Mouse (Mus musculus) liver, adult 2 months (tissue): ENCODE results near the gene Fry. TPM values are rescaled to one million over a fixed set of nuclear protein-coding genes. Genes with fewer than 3 reads are reported as not detected.

Experiments used
- DNase-seq: peaks from one replicate; pipeline ENCODE4 v3.0.0-alpha.2; 2011; ENCODE audit warnings: low read depth, low spot score; ENCODE audit errors: extremely low read depth
- H3K27ac ChIP-seq: fragments of 200-500 bp; replicated peaks from 2 replicates; pipeline ENCODE4 v1.5.1; 2012; ENCODE audit warnings: low read depth, mild to moderate bottlenecking, control low read depth, inconsistent platforms, low read length; ENCODE audit not compliant: insufficient read depth
- H3K27me3 ChIP-seq: fragments of 200-500 bp; 2 replicates; pipeline ENCODE4 v1.6.1; 2012; ENCODE audit warnings: mild to moderate bottlenecking, moderate library complexity, low read length, inconsistent platforms; ENCODE audit not compliant: control insufficient read depth, insufficient read depth
- H3K36me3 ChIP-seq: fragments of 200-500 bp; 2 replicates; pipeline ENCODE4 v1.6.1; 2012; ENCODE audit warnings: low read length, inconsistent platforms; ENCODE audit not compliant: control insufficient read depth, insufficient read depth
- H3K4me1 ChIP-seq: fragments of 200-500 bp; 2 replicates; pipeline ENCODE4 v1.6.1; 2011; ENCODE audit warnings: low read length; ENCODE audit not compliant: control insufficient read depth, insufficient read depth
- H3K4me3 ChIP-seq: fragments of 200-500 bp; 2 replicates; pipeline ENCODE4 v1.5.1; 2011; ENCODE audit warnings: low read depth, mild to moderate bottlenecking, control low read depth, low read length, moderate library complexity; ENCODE audit not compliant: insufficient read depth
- H3K79me2 ChIP-seq: fragments of 200-500 bp; 2 replicates; pipeline ENCODE4 v1.6.1; 2012; ENCODE audit warnings: inconsistent platforms, mild to moderate bottlenecking, low read length, moderate library complexity; ENCODE audit not compliant: control insufficient read depth, insufficient read depth
- H3K9ac ChIP-seq: fragments of 200-500 bp; 2 replicates; pipeline ENCODE4 v1.6.1; 2012; ENCODE audit warnings: low read depth, mild to moderate bottlenecking, control low read depth, inconsistent platforms, low read length
- CTCF ChIP-seq: fragments of 200-500 bp; IDR thresholded peaks from 2 replicates; pipeline ENCODE4 v1.5.1; 2011; ENCODE audit warnings: low read depth, low read length, control low read depth
- POLR2A ChIP-seq: fragments of 200-500 bp; IDR thresholded peaks from 2 replicates; pipeline ENCODE4 v1.6.1; 2011; ENCODE audit warnings: low read length, control low read depth; ENCODE audit not compliant: insufficient read depth; ENCODE audit errors: extremely low read depth
- WGBS: fragments of 180-500 bp; shearing (Covaris S2); methylation state at CpG from one replicate; pipeline ENCODE4 v1.1.7; 2018; 5-methylcytosine and 5-hydroxymethylcytosine counted together
- polyA plus RNA-seq: library from polyadenylated mRNA; depleted of rRNA; stranded (reverse); fragments of >200 nt; gene quantifications from 2 replicates; pipeline ENCODE4 v1.2.3, GENCODE M21; 2012
- total RNA-seq: library from RNA; depleted of rRNA; stranded (reverse); fragments of >200 nt; gene quantifications from 2 replicates; pipeline ENCODE4 v1.2.3, GENCODE M21; 2014

Fry gene
- total and polyA plus RNA-seq, 2 experiments, result 0.62 to 1.8 TPM

GRCm38 (mm10) chr5:150412750-150413450, 294.5 kb downstream of the Fry start:
- Histone ChIP-seq H3K27me3 (no peaks in the 10 kb centered on the region), H3K4me3 (no peak overlapping the region), H3K27ac (no peak overlapping the region), H3K4me1 (no peaks in the 10 kb centered on the region), H3K36me3 (no peaks in the 10 kb centered on the region), H3K79me2 (no peaks in the 10 kb centered on the region), H3K9ac (no peak overlapping the region)
- no peak for TF ChIP-seq POLR2A
- no peak for DNase-seq
- WGBS, result 60% methylated on average over 12 of the region's 12 CpGs

GRCm38 (mm10) chr5:150414823-150415222, 296.4 kb downstream of the Fry start:
- H3K9ac ChIP-seq, result no peak overlapping the region
- TF ChIP-seq POLR2A, result no peak
- TF ChIP-seq CTCF, result no peak
- no peaks in the 10 kb centered on the region for H3K4me1 ChIP-seq
- no peak for DNase-seq
- H3K4me3 ChIP-seq, result no peak overlapping the region
- no peak overlapping the region for H3K27ac ChIP-seq
- no peaks in the 10 kb centered on the region for H3K79me2 ChIP-seq
- no peaks in the 10 kb centered on the region for H3K36me3 ChIP-seq
- H3K27me3 ChIP-seq, result no peaks in the 10 kb centered on the region

- no peak for TF ChIP-seq CTCF
- no peak for TF ChIP-seq POLR2A
- Histone ChIP-seq H3K79me2 (no peaks in the 10 kb centered on the region), H3K4me3 (no peak overlapping the region), H3K27ac (no peak overlapping the region), H3K4me1 (no peaks in the 10 kb centered on the region), H3K36me3 (no peaks in the 10 kb centered on the region), H3K9ac (no peak overlapping the region), H3K27me3 (no peaks in the 10 kb centered on the region)
- no peak for DNase-seq
- WGBS, result 100% methylated on average over 2 of the region's 2 CpGs
Measured at GRCm38 (mm10) chr5:150417223-150417622, 298.8 kb downstream of the Fry start.

GRCm38 (mm10) chr5:150418035-150418434, 299.6 kb downstream of the Fry start:
- Histone ChIP-seq H3K27ac (no peak overlapping the region), H3K36me3 (no peaks in the 10 kb centered on the region), H3K79me2 (no peaks in the 10 kb centered on the region), H3K9ac (no peak overlapping the region), H3K4me3 (no peak overlapping the region), H3K27me3 (no peaks in the 10 kb centered on the region), H3K4me1 (no peaks in the 10 kb centered on the region)
- DNase-seq, result no peak
- WGBS, result 53% methylated on average over 6 of the region's 6 CpGs
- TF ChIP-seq POLR2A (no peak), CTCF (no peak)

- Histone ChIP-seq H3K27me3 (no peaks in the 10 kb centered on the region), H3K27ac (no peak overlapping the region), H3K9ac (no peak overlapping the region), H3K36me3 (no peaks in the 10 kb centered on the region), H3K4me1 (no peaks in the 10 kb centered on the region), H3K4me3 (no peak overlapping the region), H3K79me2 (no peaks in the 10 kb centered on the region)
- TF ChIP-seq POLR2A (no peak), CTCF (no peak)
- DNase-seq, result no peak
- WGBS, result 81% methylated on average over 5 of the region's 5 CpGs
Measured at GRCm38 (mm10) chr5:150425038-150425437, 306.6 kb downstream of the Fry start.

- Histone ChIP-seq H3K9ac (no peak overlapping the region), H3K4me3 (no peak overlapping the region), H3K79me2 (no peaks in the 10 kb centered on the region), H3K36me3 (no peaks in the 10 kb centered on the region), H3K4me1 (no peaks in the 10 kb centered on the region), H3K27ac (no peak overlapping the region), H3K27me3 (no peaks in the 10 kb centered on the region)
- 87% methylated on average over 3 of the region's 3 CpGs for WGBS
- DNase-seq, result peak; percentile 15
- TF ChIP-seq CTCF (peak; percentile 52), POLR2A (no peak)
Measured at GRCm38 (mm10) chr5:150426595-150426994, 308.1 kb downstream of the Fry start.
